Mouse (Mus musculus): ENCODE measurements around the gene Defb25. TPM values are rescaled to one million over a fixed set of nuclear protein-coding genes. Genes with fewer than 3 reads are reported as not detected.

Gene Defb25
- total RNA-seq, 2 experiments from 2014 or later: not detected

Other genes starting within 250 kb of the Defb25 start
- gene Nrsn2, start 246.4 kb downstream of the Defb25 start, total RNA-seq (2021): 10 to 100 TPM; 67.2 to 85.4 TPM
- 10 to 100 TPM; 15.5 to 15.7 TPM for gene Sox12, start 225.0 kb downstream of the Defb25 start, total RNA-seq (2021)
- 10 to 100 TPM in 1 of 2 experiments, 1 to 10 TPM in 1; 9.3 to 10.0 TPM for gene Zcchc3, start 208.0 kb downstream of the Defb25 start, total RNA-seq (2021)
- gene 6820408C15Rik, start 207.5 kb downstream of the Defb25 start, total RNA-seq (2021): 1 to 10 TPM; 2.5 to 2.6 TPM
- not detected for gene Defb23, start 158.4 kb downstream of the Defb25 start, total RNA-seq (2021)
- not detected for gene Defb20, start 146.0 kb downstream of the Defb25 start, total RNA-seq (2021)
- not detected for gene Defb22, start 132.9 kb downstream of the Defb25 start, total RNA-seq (2021)
- not detected for gene Defb26, start 111.4 kb downstream of the Defb25 start, total RNA-seq (2021)
- gene Defb28, start 104.8 kb downstream of the Defb25 start, total RNA-seq (2021): not detected
- gene Defb29, start 83.0 kb downstream of the Defb25 start, total RNA-seq (2021): not detected
- gene Gm17416, start 53.7 kb downstream of the Defb25 start, total RNA-seq (2021): not detected
- gene Defb21, start 50.3 kb downstream of the Defb25 start, total RNA-seq (2021): not detected
- gene Defb19, start 42.7 kb downstream of the Defb25 start, total RNA-seq (2021): not detected
- gene Defb45, start 23.7 kb downstream of the Defb25 start, total RNA-seq (2021): not detected
- gene Defb36, start 18.7 kb downstream of the Defb25 start, total RNA-seq (2021): not detected
- 1 to 10 TPM in 1 of 2 experiments, under 1 TPM in 1; 0.75 to 1.3 TPM for gene Rem1, start 3.9 kb upstream of the Defb25 start, total RNA-seq (2021)
- 10 to 100 TPM; 77.3 to 77.5 TPM for gene H13, start 46.4 kb upstream of the Defb25 start, total RNA-seq (2021)
- gene Mcts2, start 64.0 kb upstream of the Defb25 start, total RNA-seq (2021): 10 to 100 TPM; 19.7 to 22.9 TPM
- 10 to 100 TPM; 15.3 to 19.8 TPM for gene Id1, start 113.2 kb upstream of the Defb25 start, total RNA-seq (2021)
- gene Cox4i2, start 131.1 kb upstream of the Defb25 start, total RNA-seq (2021): 1 to 10 TPM; 1.7 to 2.7 TPM
- 100 to 1,000 TPM; 116 to 141 TPM for gene Bcl2l1, start 208.7 kb upstream of the Defb25 start, total RNA-seq (2021)
- gene Tpx2, start 224.9 kb upstream of the Defb25 start, total RNA-seq (2021): 1 to 10 TPM; 2.0 to 3.1 TPM